Mouse (Mus musculus) brain, embryonic 14.5 days (tissue): ENCODE data around the gene P3h2.

Experiments used
- CTCF ChIP-seq: fragments of 200-500 bp; IDR thresholded peaks from 2 replicates; pipeline ENCODE4 v1.5.1; 2012; ENCODE audit warnings: inconsistent platforms, mild to moderate bottlenecking, moderate library complexity, borderline replicate concordance; ENCODE audit not compliant: insufficient read depth, insufficient read length; ENCODE audit errors: extremely low read depth
- POLR2A ChIP-seq: fragments of 200-500 bp; IDR thresholded peaks from 2 replicates; pipeline ENCODE4 v1.6.1; 2012; ENCODE audit warnings: mild to moderate bottlenecking, inconsistent platforms, borderline replicate concordance; ENCODE audit not compliant: poor library complexity, insufficient read depth, insufficient read length, severe bottlenecking; ENCODE audit errors: extremely low read depth

DNA sequence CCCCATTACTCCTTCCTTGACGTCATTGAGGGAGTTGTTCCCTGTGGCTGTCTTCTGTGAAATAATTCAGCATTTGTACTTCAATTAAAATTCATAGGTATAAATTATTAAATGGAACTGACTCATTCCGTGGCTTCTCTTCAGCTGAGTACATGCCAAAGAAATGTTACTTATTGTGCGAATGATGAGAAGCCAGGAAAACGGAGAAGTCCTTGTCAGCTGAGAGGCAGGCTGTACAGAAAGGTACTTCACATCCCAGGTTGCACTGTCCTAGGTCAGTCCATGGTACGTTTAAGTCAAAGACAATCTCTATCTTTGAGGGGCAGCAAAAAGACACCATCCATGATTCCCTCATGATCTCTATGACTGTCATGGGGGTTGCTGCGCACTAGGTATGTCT is 148.8 kb downstream of the P3h2 start:
- no peak for TF ChIP-seq CTCF
- TF ChIP-seq POLR2A: no peak
